Mouse (Mus musculus) neural tube, embryonic 14.5 days (tissue): Measurements from ENCODE around the gene Klhdc2. TPM values are rescaled to one million over a fixed set of nuclear protein-coding genes. Genes with fewer than 3 reads are reported as not detected.

Experiments
- ATAC-seq: fragments of 200-750 bp; cut with Nextera tagmentation; 2 replicates; pipeline ENCODE4 v1.8.0; 2017; ENCODE audit warnings: low read depth, mild to moderate bottlenecking, moderate TSS enrichment, moderate library complexity
- H3K27ac ChIP-seq: fragments of 300-500 bp; sonication (generic); 2 replicates; pipeline ENCODE4 v1.5.1; 2014; ENCODE audit warnings: low read depth, mild to moderate bottlenecking, control low read depth, low read length, moderate library complexity, mixed read lengths
- H3K27me3 ChIP-seq: fragments of 300-500 bp; sonication (generic); 2 replicates; pipeline ENCODE4 v1.6.1; 2014; ENCODE audit warnings: low read length; ENCODE audit not compliant: control insufficient read depth, insufficient read depth
- H3K36me3 ChIP-seq: fragments of 300-500 bp; sonication (generic); 2 replicates; pipeline ENCODE4 v1.6.1; 2014; ENCODE audit warnings: low read length, mixed read lengths; ENCODE audit not compliant: control insufficient read depth, insufficient read depth
- H3K4me1 ChIP-seq: fragments of 300-500 bp; sonication (generic); 2 replicates; pipeline ENCODE4 v1.6.1; 2014; ENCODE audit warnings: low read length; ENCODE audit not compliant: control insufficient read depth, insufficient read depth
- H3K4me2 ChIP-seq: fragments of 300-500 bp; sonication (generic); 2 replicates; pipeline ENCODE4 v1.6.1; 2014; ENCODE audit warnings: mild to moderate bottlenecking, low read depth, low read length, control low read depth
- H3K4me3 ChIP-seq: fragments of 300-500 bp; sonication (generic); 2 replicates; pipeline ENCODE4 v1.5.1; 2014; ENCODE audit warnings: low read depth, low read length, control low read depth, mixed read lengths
- H3K9ac ChIP-seq: fragments of 300-500 bp; sonication (generic); replicated peaks from 2 replicates; pipeline ENCODE4 v1.6.1; 2014; ENCODE audit warnings: low read depth, mild to moderate bottlenecking, control low read depth, low read length, mixed read lengths
- H3K9me3 ChIP-seq: fragments of 300-500 bp; sonication (generic); 2 replicates; pipeline ENCODE4 v1.6.1; 2016; ENCODE audit warnings: low read length; ENCODE audit not compliant: control insufficient read depth
- WGBS: fragments of 180-500 bp; shearing (Covaris S2); extraction: QIAGEN DNeasy Blood & Tissue Kit; methylation state at CpG from one replicate; pipeline ENCODE4 v1.1.7; 2014; 5-methylcytosine and 5-hydroxymethylcytosine counted together
- polyA plus RNA-seq: library from polyadenylated mRNA; unstranded; fragments of >200 nt; fragmentation: Nextera tagmentation; extraction: Ambion mirVana; gene quantifications from 2 replicates; pipeline ENCODE4 v1.2.1, GENCODE M21; 2014

Gene Klhdc2
- 296 and 305 TPM in 2 replicates for polyA plus RNA-seq

- Histone ChIP-seq H3K4me2 (peak within 1 kb of the TSS; percentile 80), H3K9me3 (no peaks in the 10 kb centered on the region), H3K36me3 (peaks cover 9% of the 10 kb centered on the region; the same call in 1 of the 2 replicates), H3K9ac (peak within 1 kb of the TSS; percentile 98), H3K4me3 (peak within 1 kb of the TSS; percentile 98), H3K4me1 (peaks cover 22% of the 10 kb centered on the region), H3K27ac (peak within 1 kb of the TSS; percentile 95), H3K27me3 (no peaks in the 10 kb centered on the region)
- WGBS: under 1% methylated on average over 89 of the region's 98 CpGs
- ATAC-seq: peak; percentile 97
These were observed at the start of gene Klhdc2 for GRCm38 (mm10) chr12:69296511-69297410. Gene Klhdc2, plus strand, starts transcription at chr12:69296681.

GRCm38 (mm10) chr12:69249766-69250165, 46.7 kb upstream of the Klhdc2 start:
- H3K9me3 ChIP-seq: no peaks in the 10 kb centered on the region
- no peak overlapping the region for H3K4me3 ChIP-seq
- H3K4me2 ChIP-seq: no peak overlapping the region
- no peak overlapping the region for H3K27ac ChIP-seq
- H3K36me3 ChIP-seq: no peaks in the 10 kb centered on the region
- no peaks in the 10 kb centered on the region for H3K27me3 ChIP-seq
- no peaks in the 10 kb centered on the region for H3K4me1 ChIP-seq
- no peak for ATAC-seq
- 82% methylated on average over 4 of the region's 4 CpGs for WGBS
- no peak overlapping the region for H3K9ac ChIP-seq

GRCm38 (mm10) chr12:69250756-69251155, 45.7 kb upstream of the Klhdc2 start:
- no peak overlapping the region for H3K4me2 ChIP-seq

GRCm38 (mm10) chr12:69253806-69254205, 42.7 kb upstream of the Klhdc2 start:
- no peaks in the 10 kb centered on the region for H3K36me3 ChIP-seq
- H3K9ac ChIP-seq: no peak overlapping the region
- no peak overlapping the region for H3K4me3 ChIP-seq
- H3K4me1 ChIP-seq: no peaks in the 10 kb centered on the region
- H3K9me3 ChIP-seq: no peaks in the 10 kb centered on the region
- 92% methylated on average over 1 of the region's 1 CpGs for WGBS
- no peak overlapping the region for H3K4me2 ChIP-seq
- H3K27me3 ChIP-seq: no peaks in the 10 kb centered on the region
- H3K27ac ChIP-seq: no peak overlapping the region
- no peak for ATAC-seq

More at GRCm38 (mm10) chr12:69250756-69251155, 45.7 kb upstream of the Klhdc2 start:
- Histone ChIP-seq H3K4me3 (no peak overlapping the region), H3K27ac (no peak overlapping the region), H3K9ac (no peak overlapping the region), H3K4me1 (no peaks in the 10 kb centered on the region), H3K9me3 (no peaks in the 10 kb centered on the region), H3K27me3 (no peaks in the 10 kb centered on the region), H3K36me3 (no peaks in the 10 kb centered on the region)
- no peak for ATAC-seq
- WGBS: 84% methylated on average over 8 of the region's 8 CpGs

GRCm38 (mm10) chr12:69257836-69258235, 38.6 kb upstream of the Klhdc2 start:
- Histone ChIP-seq H3K36me3 (no peaks in the 10 kb centered on the region), H3K4me1 (no peaks in the 10 kb centered on the region), H3K4me3 (no peak overlapping the region), H3K27ac (no peak overlapping the region), H3K9me3 (no peaks in the 10 kb centered on the region), H3K27me3 (no peaks in the 10 kb centered on the region), H3K9ac (no peak overlapping the region), H3K4me2 (no peak overlapping the region)
- 89% methylated on average over 11 of the region's 11 CpGs for WGBS
- no peak for ATAC-seq

GRCm38 (mm10) chr12:69262251-69262650, 34.2 kb upstream of the Klhdc2 start:
- H3K27me3 ChIP-seq: no peaks in the 10 kb centered on the region

GRCm38 (mm10) chr12:69265031-69265430, 31.4 kb upstream of the Klhdc2 start:
- Histone ChIP-seq H3K27ac (no peak overlapping the region), H3K9me3 (no peaks in the 10 kb centered on the region), H3K9ac (no peak overlapping the region), H3K4me1 (no peaks in the 10 kb centered on the region), H3K36me3 (no peaks in the 10 kb centered on the region), H3K27me3 (no peaks in the 10 kb centered on the region), H3K4me2 (no peak overlapping the region), H3K4me3 (no peak overlapping the region)
- 92% methylated on average over 3 of the region's 3 CpGs for WGBS
- ATAC-seq: no peak

More at GRCm38 (mm10) chr12:69262251-69262650, 34.2 kb upstream of the Klhdc2 start:
- no peak overlapping the region for H3K27ac ChIP-seq
- WGBS: 93% methylated on average over 5 of the region's 5 CpGs
- ATAC-seq: no peak
- no peaks in the 10 kb centered on the region for H3K4me1 ChIP-seq
- H3K36me3 ChIP-seq: no peaks in the 10 kb centered on the region
- no peak overlapping the region for H3K4me2 ChIP-seq
- no peak overlapping the region for H3K4me3 ChIP-seq
- no peak overlapping the region for H3K9ac ChIP-seq
- H3K9me3 ChIP-seq: no peaks in the 10 kb centered on the region

- no peaks in the 10 kb centered on the region for H3K27me3 ChIP-seq
- no peak for ATAC-seq
- no peak overlapping the region for H3K4me3 ChIP-seq
- 68% methylated on average over 11 of the region's 11 CpGs for WGBS
- H3K9me3 ChIP-seq: no peaks in the 10 kb centered on the region
- no peaks in the 10 kb centered on the region for H3K36me3 ChIP-seq
- no peak overlapping the region for H3K27ac ChIP-seq
- H3K4me2 ChIP-seq: no peak overlapping the region
- no peaks in the 10 kb centered on the region for H3K4me1 ChIP-seq
- H3K9ac ChIP-seq: no peak overlapping the region
These were observed 28.4 kb upstream of the Klhdc2 start for GRCm38 (mm10) chr12:69267956-69268632.

- Histone ChIP-seq H3K4me3 (no peak overlapping the region), H3K27ac (no peak overlapping the region), H3K4me1 (no peaks in the 10 kb centered on the region), H3K9ac (no peak overlapping the region), H3K36me3 (no peaks in the 10 kb centered on the region), H3K4me2 (no peak overlapping the region), H3K9me3 (no peaks in the 10 kb centered on the region), H3K27me3 (no peaks in the 10 kb centered on the region)
- WGBS: 71% methylated on average over 2 of the region's 2 CpGs
- no peak for ATAC-seq
These were observed 27.5 kb upstream of the Klhdc2 start for GRCm38 (mm10) chr12:69268956-69269355.
